Mouse (Mus musculus) MEL (cell line): ENCODE measurements at regions not wholly inside any gene's neighbourhood (a gene's known extent, or its start where the extent isn't known, plus 50 kb on each side); places are given as distances from the start of the nearest gene placed in this dataset.

Experiments
- CTCF ChIP-seq, 3 experiments: IDR thresholded peaks in 2 of 3; conservative IDR thresholded peaks in 1 of 3; 2 replicates each; pipeline ENCODE4 v1.5.1; 2011 to 2012; ENCODE audit warnings: low read length in 3 of 3, low read depth in 2 of 3, mild to moderate bottlenecking in 2 of 3, improper control_type of control experiment in 1 of 3, inconsistent platforms in 1 of 3, mixed read lengths in 1 of 3, moderate library complexity in 1 of 3; ENCODE audit not compliant: control insufficient read depth in 1 of 3, insufficient read depth in 1 of 3, poor library complexity in 1 of 3, severe bottlenecking in 1 of 3
- ELF1 ChIP-seq: IDR thresholded peaks from 2 replicates; pipeline ENCODE4 v1.6.1; 2014; ENCODE audit warnings: low read depth, mild to moderate bottlenecking, inconsistent platforms, low read length, improper control_type of control experiment, moderate library complexity
- GABPA ChIP-seq: IDR thresholded peaks from 2 replicates; pipeline ENCODE4 v1.6.1; 2012; ENCODE audit warnings: low read depth, mild to moderate bottlenecking, inconsistent platforms, low read length, improper control_type of control experiment, moderate library complexity
- GATA1 ChIP-seq: IDR thresholded peaks from 2 replicates; pipeline ENCODE4 v1.6.1; 2011; ENCODE audit warnings: low read depth, low read length, improper control_type of control experiment
- MAZ ChIP-seq: IDR thresholded peaks from 2 replicates; pipeline ENCODE4 v1.6.1; 2012; ENCODE audit warnings: low read depth, mild to moderate bottlenecking, inconsistent platforms, low read length, improper control_type of control experiment
- MYC ChIP-seq: IDR thresholded peaks from 2 replicates; pipeline ENCODE4 v1.6.1; 2011; ENCODE audit warnings: low read depth, mild to moderate bottlenecking, low read length, improper control_type of control experiment, moderate library complexity
- NELFE ChIP-seq: IDR thresholded peaks from 2 replicates; pipeline ENCODE4 v1.6.1; 2011; ENCODE audit warnings: low read depth, low read length, improper control_type of control experiment
- POLR2A ChIP-seq, 2 experiments: IDR thresholded peaks; 2 replicates each; pipeline ENCODE4 v1.6.1; 2011 to 2012; ENCODE audit warnings: low read length in 2 of 2, mild to moderate bottlenecking in 2 of 2, control low read depth in 1 of 2, improper control_type of control experiment in 1 of 2, low read depth in 1 of 2, moderate library complexity in 1 of 2; ENCODE audit not compliant: control insufficient read depth in 1 of 2, insufficient read depth in 1 of 2, poor library complexity in 1 of 2
- POLR2AphosphoS2 ChIP-seq: IDR thresholded peaks from 2 replicates; pipeline ENCODE4 v1.6.1; 2011; ENCODE audit warnings: low read length, improper control_type of control experiment
- RAD21 ChIP-seq: IDR thresholded peaks from 2 replicates; pipeline ENCODE4 v1.6.1; 2011; ENCODE audit warnings: mild to moderate bottlenecking, low read depth, low read length, improper control_type of control experiment
- SIN3A ChIP-seq: IDR thresholded peaks from 2 replicates; pipeline ENCODE4 v1.6.1; 2012; ENCODE audit warnings: low read length, improper control_type of control experiment, inconsistent platforms
- ZMIZ1 ChIP-seq: IDR thresholded peaks from 2 replicates; pipeline ENCODE4 v1.6.1; 2012; ENCODE audit warnings: low read depth, mild to moderate bottlenecking, inconsistent platforms, low read length, improper control_type of control experiment, moderate library complexity
- ZNF384 ChIP-seq: IDR thresholded peaks from 2 replicates; pipeline ENCODE4 v1.6.1; 2012; ENCODE audit warnings: low read depth, mild to moderate bottlenecking, inconsistent platforms, low read length, improper control_type of control experiment

GRCm38 (mm10) chr2:50852413-50852919 is 296.4 kb downstream of the Rnd3 start:
- TF ChIP-seq POLR2A (IDR thresholded peaks at IDR 0.05; ENCODE audit: control insufficient read depth in 1 of 2, insufficient read depth in 1 of 2, low read depth in 1 of 2, low read length in 2 of 2, poor library complexity in 1 of 2), result no peak
- TF ChIP-seq GATA1, result no peak
- TF ChIP-seq MAZ, result no peak
- TF ChIP-seq GABPA, result no peak
- no peak for TF ChIP-seq RAD21
- no peak for TF ChIP-seq SIN3A
- no peak for TF ChIP-seq ZNF384
- TF ChIP-seq CTCF (IDR thresholded peaks at IDR 0.05 in 2 of 3, conservative IDR thresholded peaks at IDR 0.05 in 1 of 3; ENCODE audit: control insufficient read depth in 1 of 3, insufficient read depth in 1 of 3, low read depth in 2 of 3, low read length in 3 of 3, poor library complexity in 1 of 3, severe bottlenecking in 1 of 3), result no peak
- TF ChIP-seq ELF1, result no peak
- no peak for TF ChIP-seq POLR2AphosphoS2
- no peak for TF ChIP-seq NELFE
- TF ChIP-seq ZMIZ1, result no peak
- TF ChIP-seq MYC, result no peak
